Mouse (Mus musculus): Measurements from ENCODE around the gene Crim1.

DNA sequence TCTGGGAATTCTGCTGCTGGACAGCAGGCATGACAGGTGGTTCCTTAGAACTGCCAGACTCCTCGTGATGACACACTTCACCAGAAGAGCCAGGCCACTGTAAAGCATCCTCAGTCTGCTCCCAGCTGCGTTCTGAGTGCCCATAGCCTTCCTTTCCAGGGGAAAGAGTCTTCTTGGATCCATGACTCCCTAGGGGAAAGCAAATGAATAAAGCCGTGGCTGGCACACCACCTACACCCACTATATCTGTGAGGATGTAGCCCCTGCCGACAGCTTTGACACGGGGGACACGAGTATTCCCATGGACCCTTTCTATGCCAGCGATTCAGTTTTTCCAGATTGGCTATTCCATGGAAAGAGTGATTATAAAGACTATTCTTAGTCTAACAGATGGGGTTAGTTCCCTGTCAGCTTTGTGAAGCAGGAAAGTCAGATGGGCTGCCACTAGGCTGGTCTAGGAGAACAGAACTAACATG, 158.2 kb downstream of the Crim1 start:
- TF ChIP-seq MAX (IDR thresholded peaks at IDR 0.05; ENCODE audit: low read length) (no peak), ETS1 (conservative IDR thresholded peaks at IDR 0.05; ENCODE audit: low read depth, low read length) (no peak), CTCF (conservative IDR thresholded peaks at IDR 0.05 in 1 of 2, IDR thresholded peaks at IDR 0.05 in 1 of 2; ENCODE audit: low read depth in 2 of 2, low read length in 2 of 2) (no peak)

Data from CH12.LX (cell line).